Mouse (Mus musculus): ENCODE results near the gene Gm45711.
"Not testable (repeated sequence)": the region's sequence is repeated elsewhere in the genome, so short reads cannot be mapped to it uniquely, and the experiment has no call there.

The Gm45711 gene

DNA sequence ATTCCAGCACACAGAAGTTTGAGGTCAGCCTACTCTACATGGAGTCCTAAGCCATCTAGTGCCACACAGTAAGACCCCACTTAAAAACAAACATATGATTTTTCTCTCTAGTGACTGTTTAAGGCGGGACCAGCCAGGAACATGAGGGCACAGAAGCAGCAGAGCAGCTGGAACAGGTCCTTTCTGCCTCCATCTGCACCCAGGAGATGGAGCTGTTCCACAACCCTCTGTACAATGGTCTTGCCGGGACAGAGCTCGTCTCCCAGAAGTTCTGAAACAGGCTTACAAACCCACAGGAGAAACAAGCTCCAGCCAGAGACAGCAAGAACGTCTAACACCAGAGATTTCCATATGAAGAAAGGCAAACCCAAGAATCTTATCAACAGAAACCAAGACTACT is 3.4 kb upstream of the Gm45711 start:
- DNase-seq, result peak; percentile 36 to 39

GRCm38 (mm10) chr8:104312023-104312422 is 2.1 kb upstream of the Gm45711 start:
- DNase-seq, result not testable (repeated sequence)

DNA sequence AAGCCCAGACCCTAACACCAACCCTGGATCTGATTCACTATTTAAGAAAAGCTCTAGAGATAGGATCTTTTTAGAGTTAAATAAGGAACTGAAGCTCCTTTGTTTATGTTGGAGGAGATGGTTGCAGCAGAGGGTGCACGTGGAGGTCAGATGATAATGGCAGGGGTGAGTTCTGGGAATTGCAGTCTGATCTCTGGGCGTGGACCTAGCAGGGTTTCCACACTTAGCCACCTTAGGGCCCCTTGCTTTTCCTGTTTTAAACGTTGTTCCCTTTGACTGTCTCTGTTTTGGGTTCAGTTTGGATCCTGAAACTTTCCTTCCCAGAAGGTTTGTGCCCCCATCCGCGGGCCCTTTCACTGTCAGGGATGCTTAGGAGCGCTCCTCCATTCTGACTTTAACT is 1.5 kb downstream of the Gm45711 start:
- not testable (repeated sequence) for DNase-seq

DNA sequence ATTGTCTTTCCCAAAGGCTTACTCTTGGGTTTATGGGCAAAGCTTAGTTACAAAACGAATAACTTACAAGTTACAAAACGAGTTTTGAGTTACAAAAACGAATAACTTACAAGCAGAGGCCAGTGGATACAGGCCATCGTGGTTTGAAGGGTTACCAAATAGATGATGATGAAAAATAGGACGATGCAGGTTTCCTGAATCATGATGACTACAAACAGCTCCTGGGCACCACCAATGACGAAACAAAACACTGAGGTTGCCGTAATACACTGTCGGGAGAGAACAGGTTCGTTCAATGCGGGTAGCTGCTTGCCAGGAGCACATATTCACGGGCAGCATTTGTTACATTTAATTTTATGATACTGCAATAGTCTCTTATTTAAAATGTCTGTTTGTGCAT is 4.9 kb downstream of the Gm45711 start:
- DNase-seq, result no peak

DNA sequence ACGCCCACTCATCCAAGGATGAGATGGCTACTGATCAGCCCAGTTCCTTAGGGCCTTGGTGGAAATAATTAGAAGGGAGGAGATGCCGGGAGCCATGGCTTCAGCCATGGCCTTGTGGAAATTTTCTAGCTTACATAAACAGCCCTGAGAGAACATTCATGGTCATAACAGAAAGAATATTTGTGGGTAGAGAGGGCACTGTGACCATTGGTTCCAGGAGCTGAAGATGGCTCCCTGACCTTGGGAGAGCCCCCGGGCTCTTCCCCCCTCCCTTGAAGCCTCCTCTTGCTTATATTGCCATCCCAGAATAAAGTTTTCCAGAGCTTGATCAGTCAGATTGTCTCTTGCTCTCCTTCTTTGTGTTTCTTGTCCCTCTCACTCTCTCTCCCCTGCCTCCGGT is 7.3 kb downstream of the Gm45711 start:
- DNase-seq, result not testable (repeated sequence)

GRCm38 (mm10) chr8:104301577-104301976 is 8.3 kb downstream of the Gm45711 start:
- DNase-seq, result peak; percentile 34 to 54

- DNase-seq, result no peak
These were observed 15.5 kb downstream of the Gm45711 start for GRCm38 (mm10) chr8:104294396-104294795.

- DNase-seq, result not testable (repeated sequence)
These were observed 16.8 kb downstream of the Gm45711 start, which contains the start of gene Cmtm2a for GRCm38 (mm10) chr8:104293081-104293480. Cmtm2a (minus strand) TSS chr8:104293181.

- DNase-seq, result peak; percentile 59 to 62
These were observed 40.9 kb downstream of the Gm45711 start for GRCm38 (mm10) chr8:104268937-104269440.

GRCm38 (mm10) chr8:104268368-104268767 is 41.5 kb downstream of the Gm45711 start:
- no peak for DNase-seq

GRCm38 (mm10) chr8:104264271-104264935 is 45.5 kb downstream of the Gm45711 start:
- peak; percentile 78 to 88 for DNase-seq

- not testable (repeated sequence) for DNase-seq
These were observed 48.1 kb downstream of the Gm45711 start for GRCm38 (mm10) chr8:104261802-104262201.

DNA sequence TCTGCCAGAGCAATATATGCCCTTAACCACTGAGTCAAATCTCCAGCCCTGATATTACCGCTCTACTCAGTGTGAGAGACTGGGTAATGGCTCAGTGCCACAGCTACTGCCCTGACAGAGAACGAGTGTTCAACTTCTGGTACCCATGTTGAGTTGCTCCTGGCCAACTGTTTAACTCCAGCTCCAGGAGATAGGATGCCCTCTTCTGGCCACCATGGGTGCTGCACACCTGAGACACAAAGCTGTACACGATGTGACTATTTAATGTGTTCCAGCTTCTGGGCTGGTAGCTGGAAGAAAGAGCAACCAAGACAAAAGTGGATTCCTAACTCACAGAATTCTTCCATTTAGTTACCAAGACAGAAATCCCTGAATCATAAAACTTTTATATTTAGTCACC is 56.9 kb downstream of the Gm45711 start:
- DNase-seq, result peak; percentile 40 to 42

- DNase-seq, result no peak
These were observed 58.4 kb downstream of the Gm45711 start for GRCm38 (mm10) chr8:104251461-104251860.

DNA sequence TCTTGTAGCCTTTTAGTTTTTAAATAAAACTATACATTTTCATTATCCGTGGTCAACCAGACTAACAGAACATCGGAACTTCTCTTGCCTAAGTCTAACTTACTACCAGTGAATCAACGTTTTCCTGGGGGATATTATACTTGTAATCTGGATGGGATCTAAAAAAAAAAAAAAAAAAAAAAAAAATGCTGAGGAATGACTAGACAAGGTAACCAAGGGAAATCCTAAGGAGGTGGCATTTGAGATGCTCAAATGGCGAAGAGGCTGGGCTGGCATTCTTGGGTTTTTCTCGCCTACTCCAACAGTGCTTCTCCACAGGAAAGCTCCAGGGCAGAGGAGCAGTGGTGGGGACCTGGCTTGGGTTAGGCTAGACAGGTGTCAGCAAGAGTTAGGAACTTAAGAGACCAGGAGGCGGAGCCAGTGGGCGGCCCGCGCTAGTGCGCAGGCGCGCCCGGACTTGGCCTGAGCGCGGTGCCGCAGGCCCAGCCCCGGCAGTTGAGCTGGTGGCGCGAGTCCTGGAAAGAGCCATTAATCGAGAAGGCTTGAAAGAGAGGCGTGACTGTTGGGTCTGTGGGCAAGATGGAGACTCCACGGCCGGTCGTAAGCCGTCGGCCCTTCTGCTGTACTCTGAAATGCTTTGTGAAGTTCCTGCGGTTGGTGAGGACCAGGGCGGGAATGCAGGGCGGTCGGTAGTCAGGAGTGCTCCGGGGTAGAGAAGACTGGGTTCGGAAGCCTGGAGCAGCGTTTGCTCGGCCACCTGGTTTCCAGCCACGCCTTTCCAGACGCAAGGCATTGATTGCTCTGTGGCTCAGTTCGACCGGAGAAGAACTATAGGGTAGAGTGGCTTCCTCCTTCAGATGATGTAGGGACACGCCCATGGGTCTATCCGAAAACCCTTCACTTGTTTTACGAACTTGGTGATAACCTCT is 59.2 kb downstream of the Gm45711 start, which contains the start of gene Cklf:
Cklf (plus strand) TSS at position 423 of the 929 bp plus-strand sequence.
- DNase-seq, result peak; percentile 86 to 92

- no peak for DNase-seq
These were observed 60.4 kb downstream of the Gm45711 start for GRCm38 (mm10) chr8:104249442-104249996.

DNA sequence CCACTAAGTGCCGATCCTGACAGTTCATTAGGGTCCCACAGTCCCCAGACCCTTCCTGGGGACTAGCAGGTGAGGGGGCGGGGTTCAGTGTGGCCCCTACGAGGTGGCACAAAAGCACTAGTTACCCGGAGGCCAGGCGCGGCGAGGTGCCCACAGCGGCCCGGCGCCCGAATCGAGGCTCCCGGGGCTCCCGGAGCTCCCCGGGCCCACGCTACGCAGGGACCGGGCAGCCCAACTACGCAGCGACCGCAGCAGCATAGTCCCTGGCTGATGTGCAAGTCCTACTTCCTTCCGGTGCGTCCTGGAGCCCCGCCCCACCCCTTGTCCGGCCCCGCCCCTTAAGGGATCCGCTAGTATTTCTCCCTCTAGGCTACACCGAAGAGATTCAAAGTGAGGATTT is 61.6 kb downstream of the Gm45711 start, which contains the start of gene Tk2:
Tk2 (minus strand) TSS at position 283 of the 400 bp plus-strand sequence.
- peak; percentile 89 to 90 for DNase-seq

- peak; percentile 54 to 59 for DNase-seq
These were observed 62.0 kb downstream of the Gm45711 start for GRCm38 (mm10) chr8:104247908-104248275.

DNA sequence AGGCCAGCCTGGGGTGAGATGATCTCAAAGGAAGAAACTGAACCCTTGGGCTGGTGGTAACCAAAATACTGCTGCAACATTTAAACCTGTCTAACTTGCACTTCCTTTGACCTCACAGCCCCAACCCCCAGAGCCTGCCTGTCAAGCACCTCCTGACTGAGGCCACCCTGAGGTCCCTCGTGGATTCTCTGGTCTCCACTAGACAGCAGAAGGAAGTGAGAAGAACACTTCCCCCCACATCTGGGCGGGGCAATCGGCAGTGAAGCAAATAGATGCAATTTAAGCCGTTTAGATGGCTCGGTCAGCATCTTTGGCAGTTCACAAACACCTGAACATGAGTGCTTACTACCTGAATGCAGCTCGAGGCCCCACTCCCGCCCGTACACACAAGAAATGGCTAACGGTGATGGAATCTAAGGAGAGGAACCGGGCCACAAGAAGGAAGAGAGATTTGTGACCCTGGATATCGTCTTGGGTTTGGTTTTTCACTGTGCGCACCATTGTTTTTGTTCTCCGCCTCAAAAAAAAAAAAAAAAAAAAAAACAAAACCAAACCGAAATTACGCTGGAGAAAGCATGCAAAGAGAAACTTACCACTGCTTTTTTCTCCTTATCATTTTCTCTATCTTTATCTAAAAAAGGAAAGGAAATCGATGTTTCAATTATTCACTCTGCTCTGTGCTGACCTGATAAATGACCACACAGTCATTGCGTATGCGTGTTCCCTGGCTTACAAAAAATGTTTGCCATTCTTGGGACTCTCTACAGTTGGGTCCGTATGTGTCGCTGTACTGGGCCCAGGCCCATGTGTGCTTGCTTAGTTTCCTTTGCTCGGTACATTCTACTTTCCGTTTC is 62.6 kb downstream of the Gm45711 start:
- DNase-seq, result no peak

DNA sequence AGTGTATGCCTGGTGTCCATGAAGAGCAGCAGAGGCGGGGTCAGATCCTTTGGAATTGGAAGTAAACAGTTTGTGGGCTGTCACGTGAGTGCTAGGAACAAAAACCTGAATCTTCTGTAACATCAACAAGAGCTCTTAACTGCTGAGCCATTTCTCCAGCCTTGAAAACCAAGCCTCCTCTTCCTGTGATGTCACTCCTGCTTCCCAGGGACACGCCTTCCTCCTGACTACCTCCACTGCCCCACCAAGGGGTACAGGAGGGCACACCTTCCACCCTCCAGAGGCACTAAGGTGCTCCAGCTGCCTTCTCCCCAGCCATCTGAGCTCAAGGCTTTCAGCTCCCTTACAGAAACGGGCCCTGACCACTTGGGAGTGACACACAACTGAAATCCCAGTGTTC is 63.3 kb downstream of the Gm45711 start:
- DNase-seq, result no peak

- DNase-seq, result no peak
These were observed 67.7 kb downstream of the Gm45711 start for GRCm38 (mm10) chr8:104242038-104242644.

GRCm38 (mm10) chr8:104239418-104239861 is 70.4 kb downstream of the Gm45711 start:
- no peak for DNase-seq

Measured in cerebellum, postnatal 10 days (tissue).